Mouse (Mus musculus) testis, adult 10 weeks (tissue): Measurements from ENCODE around the gene 4921517D22Rik. TPM values are rescaled to one million over a fixed set of nuclear protein-coding genes. Genes with fewer than 3 reads are reported as not detected.

Source experiments
- polyA plus RNA-seq: library from polyadenylated mRNA; stranded (reverse); fragments of 350-450 nt; fragmentation: Illumina TruSeq; extraction: RNeasy Lipid Tissue Mini Kit (QIAGEN cat#74804); gene quantifications from one replicate; pipeline ENCODE4 v1.2.3, GENCODE M21; 2014; ENCODE audit warnings: low read depth, low replicate concordance

The 4921517D22Rik gene
- polyA plus RNA-seq: 23.4 TPM

GRCm38 (mm10) chr13:59694008-59694407 is at the start of gene 4921517D22Rik:
4921517D22Rik (minus strand) TSS chr13:59694108.

GRCm38 (mm10) chr13:59731652-59732051 is 37.7 kb upstream of the 4921517D22Rik start, which contains the start of gene Spata31d1d:
Spata31d1d (minus strand) TSS chr13:59731752.

GRCm38 (mm10) chr13:59711984-59712383 is 18.1 kb upstream of the 4921517D22Rik start, which contains the start of gene Spata31d1b:
Spata31d1b (plus strand) TSS chr13:59712284.

DNA sequence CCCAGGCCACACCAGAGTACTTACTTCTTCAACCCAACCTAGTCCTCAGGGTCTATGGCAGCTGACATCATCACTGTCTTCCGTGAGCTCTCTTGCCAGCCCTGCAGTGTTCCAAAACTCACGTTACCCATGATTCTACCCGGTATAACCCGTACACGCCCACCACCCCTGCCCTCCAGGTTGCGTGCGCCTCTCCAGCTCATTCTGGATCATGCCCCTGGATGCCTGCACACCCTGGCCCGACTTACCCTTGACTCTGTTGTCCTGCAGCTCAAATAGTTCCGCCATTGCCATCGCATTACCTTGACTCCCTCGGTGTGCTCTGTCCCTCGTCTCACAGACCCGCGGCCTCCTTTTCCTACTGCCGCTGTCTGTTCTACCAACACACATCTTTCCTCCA is 16.3 kb upstream of the 4921517D22Rik start, which contains the start of gene Spata31d1a:
Spata31d1a (minus strand) TSS at position 101 of the 400 bp plus-strand sequence.

DNA sequence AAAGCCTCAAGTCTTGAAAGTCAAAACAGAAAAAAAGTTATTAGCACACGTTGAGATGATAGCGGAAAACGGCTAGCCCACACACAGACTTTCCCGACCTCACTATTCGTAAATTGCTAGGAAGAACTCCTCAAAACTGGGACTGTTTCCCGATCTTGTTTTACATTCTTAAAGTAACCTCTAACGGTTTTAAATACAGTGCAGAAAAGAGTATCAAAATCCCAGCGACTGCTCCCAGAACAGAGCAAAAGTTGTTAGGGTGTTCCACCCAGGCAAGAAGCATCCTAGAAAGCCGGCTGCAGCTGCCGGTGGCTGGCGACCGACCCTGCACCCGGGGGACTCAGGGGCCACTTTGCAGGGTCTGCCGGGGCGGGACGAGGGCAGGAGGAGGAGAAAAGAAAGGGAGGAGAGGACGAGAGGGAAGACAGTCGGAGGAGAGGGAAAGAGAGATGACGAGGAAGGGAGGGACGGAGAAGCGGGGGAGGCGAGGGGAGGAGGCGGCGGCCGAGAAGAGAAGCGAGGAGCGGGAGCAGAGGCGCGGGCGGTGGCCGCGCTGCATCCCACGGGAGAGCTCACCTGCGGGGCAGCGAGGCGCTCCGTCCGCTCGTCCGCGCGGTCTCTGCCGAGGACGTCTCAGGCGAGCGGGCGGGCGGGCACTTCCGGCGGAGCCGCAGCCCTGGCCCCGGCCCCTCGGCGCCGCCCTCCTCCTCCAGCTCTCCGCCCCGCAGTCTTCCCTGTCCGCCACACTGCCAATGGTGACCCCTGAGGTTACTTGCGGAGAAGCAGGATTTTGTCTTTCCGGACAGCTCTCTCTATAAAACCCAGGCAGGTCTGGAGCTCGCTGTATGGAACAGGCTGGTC is 18.5 kb downstream of the 4921517D22Rik start, which contains the start of gene Golm1:
Golm1 (minus strand) TSS at position 661 of the 861 bp plus-strand sequence.

Other genes starting within 250 kb of the 4921517D22Rik start
- gene Agtpbp1, start 108.9 kb downstream of the 4921517D22Rik start, polyA plus RNA-seq: 422 TPM
- 267 TPM for gene Naa35, start 108.8 kb downstream of the 4921517D22Rik start, polyA plus RNA-seq
- gene Golm1, start 18.3 kb downstream of the 4921517D22Rik start, polyA plus RNA-seq: 4.7 TPM
- 44.3 TPM for gene Spata31d1a, start 16.2 kb upstream of the 4921517D22Rik start, polyA plus RNA-seq
- gene Spata31d1b, start 18.2 kb upstream of the 4921517D22Rik start, polyA plus RNA-seq: 33.9 TPM
- gene Spata31d1d, start 37.6 kb upstream of the 4921517D22Rik start, polyA plus RNA-seq: 43.0 TPM
- 118 TPM for gene 1700014D04Rik, start 52.6 kb upstream of the 4921517D22Rik start, polyA plus RNA-seq
- gene Isca1, start 75.7 kb upstream of the 4921517D22Rik start, polyA plus RNA-seq: 201 TPM
- gene Gm49354, start 88.1 kb upstream of the 4921517D22Rik start, polyA plus RNA-seq: not detected
- 78.4 TPM for gene Tut7, start 129.0 kb upstream of the 4921517D22Rik start, polyA plus RNA-seq